Mouse (Mus musculus): ENCODE results near the gene Lce1f. TPM values are rescaled to one million over a fixed set of nuclear protein-coding genes. Genes with fewer than 3 reads are reported as not detected.

The Lce1f gene
- not detected in 2 replicates for polyA plus RNA-seq (2015; fragmentation: Nextera tagmentation; extraction: Ambion mirVana)

GRCm38 (mm10) chr3:92720250-92720649, at the start of gene Lce1f:
TSS of gene Lce1f (minus strand) at chr3:92720350.
- H3K4me2 ChIP-seq (replicated peaks; ENCODE audit: low read depth, low read length): no peak within 1 kb of the TSS

GRCm38 (mm10) chr3:92764965-92765364, 44.8 kb upstream of the Lce1f start, which contains the start of gene Lce1h:
TSS of gene Lce1h (minus strand) at chr3:92765065.
- 84% methylated on average over 1 of the region's 1 CpGs for WGBS
- Histone ChIP-seq H3K9ac (replicated peaks; ENCODE audit: low read length) (no peak within 1 kb of the TSS), H3K36me3 (ENCODE audit: insufficient read depth, low read length) (no peaks in the 10 kb centered on the region), H3K9me3 (ENCODE audit: low read length) (no peaks in the 10 kb centered on the region), H3K27ac (ENCODE audit: low read length) (no peak within 1 kb of the TSS), H3K4me2 (replicated peaks; ENCODE audit: low read depth, low read length) (no peak within 1 kb of the TSS), H3K27me3 (ENCODE audit: insufficient read depth, low read length) (no peaks in the 10 kb centered on the region), H3K4me1 (ENCODE audit: insufficient read depth, low read length) (no peaks in the 10 kb centered on the region), H3K4me3 (ENCODE audit: low read length) (no peak within 1 kb of the TSS)
- ATAC-seq (ENCODE audit: low FRiP score, low TSS enrichment): no peak

More at GRCm38 (mm10) chr3:92720250-92720649, at the start of gene Lce1f:
- Histone ChIP-seq H3K27ac (ENCODE audit: low read length) (no peak within 1 kb of the TSS), H3K36me3 (ENCODE audit: insufficient read depth, low read length) (no peaks in the 10 kb centered on the region), H3K27me3 (ENCODE audit: insufficient read depth, low read length) (no peaks in the 10 kb centered on the region), H3K9ac (replicated peaks; ENCODE audit: low read length) (no peak within 1 kb of the TSS), H3K4me1 (ENCODE audit: insufficient read depth, low read length) (no peaks in the 10 kb centered on the region), H3K9me3 (ENCODE audit: low read length) (no peaks in the 10 kb centered on the region), H3K4me3 (ENCODE audit: low read length) (no peak within 1 kb of the TSS)
- no peak for ATAC-seq (ENCODE audit: low FRiP score, low TSS enrichment)
- 71% methylated on average over 3 of the region's 3 CpGs for WGBS

DNA sequence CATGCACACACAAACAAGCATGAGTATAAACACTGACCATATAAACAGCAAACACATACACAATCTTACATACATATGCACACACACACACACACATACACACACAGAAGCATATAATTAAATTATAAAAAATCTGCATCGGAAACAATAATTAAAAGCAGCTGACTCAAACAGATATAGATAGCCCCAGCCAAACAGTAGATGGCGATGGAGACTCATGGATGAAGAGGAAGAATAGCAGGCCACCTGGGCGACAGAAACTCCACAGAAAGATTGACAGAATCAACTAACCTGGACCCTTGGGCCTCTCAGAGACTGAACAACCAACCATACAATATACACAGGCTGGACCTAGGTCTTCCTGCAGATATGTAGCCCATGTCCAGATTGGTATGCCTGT, 33.0 kb upstream of the Lce1f start:
- ATAC-seq (ENCODE audit: low FRiP score, low TSS enrichment): no peak
- H3K27ac ChIP-seq (ENCODE audit: low read length): no peak overlapping the region
- no peaks in the 10 kb centered on the region for H3K36me3 ChIP-seq (ENCODE audit: insufficient read depth, low read length)
- H3K4me2 ChIP-seq (replicated peaks; ENCODE audit: low read depth, low read length): no peak overlapping the region
- H3K9ac ChIP-seq (replicated peaks; ENCODE audit: low read length): no peak overlapping the region
- WGBS: 49% methylated on average over 3 of the region's 3 CpGs
- no peaks in the 10 kb centered on the region for H3K9me3 ChIP-seq (ENCODE audit: low read length)
- no peaks in the 10 kb centered on the region for H3K4me1 ChIP-seq (ENCODE audit: insufficient read depth, low read length)
- no peak overlapping the region for H3K4me3 ChIP-seq (ENCODE audit: low read length)
- no peaks in the 10 kb centered on the region for H3K27me3 ChIP-seq (ENCODE audit: insufficient read depth, low read length)

DNA sequence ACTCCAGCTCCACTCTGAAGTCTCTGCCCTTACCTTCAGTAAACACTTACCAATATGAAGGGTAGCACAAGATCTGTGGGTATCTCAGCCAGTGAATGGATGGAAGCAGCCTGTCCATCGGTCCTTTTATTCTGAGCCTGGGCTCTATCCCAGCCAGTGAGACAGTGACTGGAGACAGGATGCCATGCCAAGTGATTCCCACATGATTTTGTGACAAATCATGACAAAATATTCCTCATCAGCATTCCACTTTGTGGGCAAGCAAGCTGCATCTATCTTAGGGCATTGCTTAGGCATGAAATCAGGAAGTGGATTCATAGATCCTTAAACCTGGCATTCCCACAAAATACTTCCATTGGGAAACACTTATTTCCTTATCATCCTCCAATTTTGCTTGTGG, 32.1 kb upstream of the Lce1f start, which contains the start of gene Lce1g:
TSS of gene Lce1g (minus strand) at position 101 of the 400 bp plus-strand sequence.
- Histone ChIP-seq H3K4me2 (replicated peaks; ENCODE audit: low read depth, low read length) (no peak within 1 kb of the TSS), H3K4me3 (ENCODE audit: low read length) (no peak within 1 kb of the TSS), H3K9ac (replicated peaks; ENCODE audit: low read length) (no peak within 1 kb of the TSS), H3K9me3 (ENCODE audit: low read length) (no peaks in the 10 kb centered on the region), H3K36me3 (ENCODE audit: insufficient read depth, low read length) (no peaks in the 10 kb centered on the region), H3K27me3 (ENCODE audit: insufficient read depth, low read length) (no peaks in the 10 kb centered on the region), H3K27ac (ENCODE audit: low read length) (no peak within 1 kb of the TSS), H3K4me1 (ENCODE audit: insufficient read depth, low read length) (no peaks in the 10 kb centered on the region)
- ATAC-seq (ENCODE audit: low FRiP score, low TSS enrichment): no peak
- 100% methylated on average over 1 of the region's 1 CpGs for WGBS

DNA sequence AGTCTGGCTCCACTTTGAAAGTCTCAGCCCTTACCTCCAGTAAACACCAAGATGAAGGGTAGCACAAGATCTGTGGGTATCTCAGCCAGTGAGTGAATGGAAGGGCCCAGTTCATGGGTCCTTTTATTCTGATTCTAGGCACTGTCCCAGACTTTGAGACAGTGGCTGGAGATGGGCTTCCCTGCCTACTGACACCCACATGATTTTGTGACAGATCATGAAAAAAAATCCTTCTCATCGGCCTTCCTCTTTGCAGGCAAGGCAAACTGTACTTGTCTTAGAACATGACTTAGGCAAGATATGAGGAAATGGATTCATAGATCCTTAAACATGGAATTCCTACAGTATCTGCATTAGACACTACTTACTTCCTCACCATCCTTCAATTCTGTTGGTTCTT, 18.8 kb upstream of the Lce1f start, which contains the start of gene Gm38119:
TSS of gene Gm38119 (minus strand) at position 101 of the 400 bp plus-strand sequence.
- Histone ChIP-seq H3K27ac (ENCODE audit: low read length) (no peak within 1 kb of the TSS), H3K9me3 (ENCODE audit: low read length) (no peaks in the 10 kb centered on the region), H3K27me3 (ENCODE audit: insufficient read depth, low read length) (no peaks in the 10 kb centered on the region), H3K36me3 (ENCODE audit: insufficient read depth, low read length) (no peaks in the 10 kb centered on the region), H3K4me2 (replicated peaks; ENCODE audit: low read depth, low read length) (no peak within 1 kb of the TSS), H3K4me3 (ENCODE audit: low read length) (no peak within 1 kb of the TSS), H3K9ac (replicated peaks; ENCODE audit: low read length) (no peak within 1 kb of the TSS), H3K4me1 (ENCODE audit: insufficient read depth, low read length) (no peaks in the 10 kb centered on the region)
- ATAC-seq (ENCODE audit: low FRiP score, low TSS enrichment): no peak
- WGBS: 83% methylated on average over 1 of the region's 1 CpGs

DNA sequence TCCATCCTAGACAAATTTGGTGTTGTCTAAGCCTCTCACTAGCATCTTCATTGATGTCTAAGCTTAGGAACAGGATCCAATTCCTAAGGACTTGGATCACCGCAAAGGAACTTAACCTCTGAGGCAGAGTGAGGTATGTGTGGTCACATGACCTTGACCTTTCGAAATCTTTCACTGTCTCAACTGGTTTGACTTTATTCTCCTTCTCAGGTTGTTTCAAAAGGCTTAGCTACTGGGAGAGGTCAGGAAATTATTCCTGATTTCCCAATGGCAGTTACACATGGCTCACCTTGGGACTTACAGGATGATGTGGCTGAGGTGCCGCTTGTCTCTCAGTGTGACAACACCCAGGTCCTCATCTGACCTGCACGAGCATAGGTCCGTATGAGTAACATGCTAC, 2.5 kb upstream of the Lce1f start:
- H3K4me3 ChIP-seq (ENCODE audit: low read length): no peak overlapping the region
- no peaks in the 10 kb centered on the region for H3K36me3 ChIP-seq (ENCODE audit: insufficient read depth, low read length)
- no peak overlapping the region for H3K27ac ChIP-seq (ENCODE audit: low read length)
- WGBS: 72% methylated on average over 5 of the region's 5 CpGs
- no peaks in the 10 kb centered on the region for H3K27me3 ChIP-seq (ENCODE audit: insufficient read depth, low read length)
- no peaks in the 10 kb centered on the region for H3K4me1 ChIP-seq (ENCODE audit: insufficient read depth, low read length)
- no peak overlapping the region for H3K9ac ChIP-seq (replicated peaks; ENCODE audit: low read length)
- no peaks in the 10 kb centered on the region for H3K9me3 ChIP-seq (ENCODE audit: low read length)
- no peak overlapping the region for H3K4me2 ChIP-seq (replicated peaks; ENCODE audit: low read depth, low read length)
- ATAC-seq (ENCODE audit: low FRiP score, low TSS enrichment): no peak

DNA sequence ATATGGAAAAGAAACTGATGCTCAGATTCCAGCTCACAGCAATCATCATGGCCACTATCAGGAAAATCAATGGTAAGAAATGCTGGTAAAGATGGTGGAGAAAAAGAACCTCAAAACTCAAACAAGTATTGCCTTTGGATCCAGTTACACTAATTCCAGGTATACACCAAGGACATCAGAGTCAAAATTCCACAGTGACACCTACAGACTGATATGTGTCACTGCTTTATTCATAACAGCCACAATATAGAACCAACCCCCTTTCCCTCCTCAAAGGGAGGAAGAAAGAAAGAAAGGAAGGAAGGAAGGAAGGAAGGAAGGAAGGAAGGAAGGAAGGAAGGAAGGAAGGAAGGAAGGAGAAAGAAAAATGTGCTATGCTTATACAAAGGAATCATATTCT, 5.0 kb downstream of the Lce1f start:
- no peak for ATAC-seq (ENCODE audit: low FRiP score, low TSS enrichment)
- no peak overlapping the region for H3K4me3 ChIP-seq (ENCODE audit: low read length)
- H3K27ac ChIP-seq (ENCODE audit: low read length): no peak overlapping the region
- no peak overlapping the region for H3K9ac ChIP-seq (replicated peaks; ENCODE audit: low read length)
- H3K27me3 ChIP-seq (ENCODE audit: insufficient read depth, low read length): no peaks in the 10 kb centered on the region
- no peaks in the 10 kb centered on the region for H3K36me3 ChIP-seq (ENCODE audit: insufficient read depth, low read length)
- H3K4me2 ChIP-seq (replicated peaks; ENCODE audit: low read depth, low read length): no peak overlapping the region
- no peaks in the 10 kb centered on the region for H3K4me1 ChIP-seq (ENCODE audit: insufficient read depth, low read length)
- H3K9me3 ChIP-seq (ENCODE audit: low read length): no peaks in the 10 kb centered on the region

DNA sequence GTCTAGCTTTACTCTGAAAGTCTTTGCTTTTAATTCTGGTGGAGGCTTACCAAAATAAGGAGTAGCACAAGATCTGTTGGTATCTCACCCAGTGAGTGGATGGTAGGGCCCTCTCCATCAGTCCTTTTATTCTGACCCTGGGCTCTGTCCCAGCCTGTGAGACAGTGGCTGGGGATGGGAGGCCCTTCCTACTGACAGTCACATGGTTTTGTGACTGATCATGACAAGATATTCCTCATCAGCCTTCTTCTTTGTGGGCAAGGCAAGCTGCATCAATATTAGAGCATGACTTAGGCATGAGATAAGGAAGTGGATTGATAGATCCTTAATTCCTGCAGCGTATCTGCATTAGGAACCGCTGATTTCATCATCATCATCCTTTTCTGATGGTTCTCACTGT, 11.2 kb downstream of the Lce1f start, which contains the start of gene Lce1e:
TSS of gene Lce1e (minus strand) at position 101 of the 400 bp plus-strand sequence.
- ATAC-seq (ENCODE audit: low FRiP score, low TSS enrichment): no peak
- no peaks in the 10 kb centered on the region for H3K27me3 ChIP-seq (ENCODE audit: insufficient read depth, low read length)
- H3K4me1 ChIP-seq (ENCODE audit: insufficient read depth, low read length): no peaks in the 10 kb centered on the region
- no peak within 1 kb of the TSS for H3K9ac ChIP-seq (replicated peaks; ENCODE audit: low read length)
- no peak within 1 kb of the TSS for H3K27ac ChIP-seq (ENCODE audit: low read length)
- H3K36me3 ChIP-seq (ENCODE audit: insufficient read depth, low read length): no peaks in the 10 kb centered on the region
- H3K4me2 ChIP-seq (replicated peaks; ENCODE audit: low read depth, low read length): no peak within 1 kb of the TSS
- no peaks in the 10 kb centered on the region for H3K9me3 ChIP-seq (ENCODE audit: low read length)
- H3K4me3 ChIP-seq (ENCODE audit: low read length): no peak within 1 kb of the TSS
- WGBS: 92% methylated on average over 2 of the region's 2 CpGs

DNA sequence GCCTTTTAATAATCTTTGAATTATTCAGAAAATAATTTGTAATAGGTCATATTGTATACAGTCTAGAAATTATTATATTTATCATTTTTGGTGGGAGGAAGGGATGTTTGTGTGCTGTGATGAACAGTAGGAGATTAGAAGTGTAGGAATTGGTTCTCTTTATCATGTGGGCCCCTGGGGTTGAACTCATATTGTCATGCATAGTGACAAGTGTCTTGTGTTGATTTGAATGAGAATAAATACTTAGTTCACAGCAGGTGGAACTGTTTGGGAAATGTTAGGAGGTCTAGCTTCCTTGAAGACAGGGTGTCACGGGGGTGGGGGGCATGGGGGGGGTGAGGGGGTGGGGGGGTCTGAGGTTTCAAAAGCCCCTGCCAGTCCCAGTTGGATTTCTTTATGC, 25.5 kb downstream of the Lce1f start:
- Histone ChIP-seq H3K9ac (replicated peaks; ENCODE audit: low read length) (no peak overlapping the region), H3K4me3 (ENCODE audit: low read length) (no peak overlapping the region), H3K36me3 (ENCODE audit: insufficient read depth, low read length) (no peaks in the 10 kb centered on the region), H3K9me3 (ENCODE audit: low read length) (no peaks in the 10 kb centered on the region), H3K27me3 (ENCODE audit: insufficient read depth, low read length) (no peaks in the 10 kb centered on the region), H3K4me1 (ENCODE audit: insufficient read depth, low read length) (no peaks in the 10 kb centered on the region), H3K4me2 (replicated peaks; ENCODE audit: low read depth, low read length) (no peak overlapping the region), H3K27ac (ENCODE audit: low read length) (no peak overlapping the region)
- no peak for ATAC-seq (ENCODE audit: low FRiP score, low TSS enrichment)
- WGBS: 21% methylated on average over 1 of the region's 1 CpGs

GRCm38 (mm10) chr3:92691688-92692087, 28.5 kb downstream of the Lce1f start:
- Histone ChIP-seq H3K9ac (replicated peaks; ENCODE audit: low read length) (no peak overlapping the region), H3K27me3 (ENCODE audit: insufficient read depth, low read length) (no peaks in the 10 kb centered on the region), H3K36me3 (ENCODE audit: insufficient read depth, low read length) (no peaks in the 10 kb centered on the region), H3K9me3 (ENCODE audit: low read length) (no peaks in the 10 kb centered on the region), H3K4me3 (ENCODE audit: low read length) (no peak overlapping the region), H3K4me2 (replicated peaks; ENCODE audit: low read depth, low read length) (no peak overlapping the region), H3K4me1 (ENCODE audit: insufficient read depth, low read length) (no peaks in the 10 kb centered on the region), H3K27ac (ENCODE audit: low read length) (no peak overlapping the region)
- no peak for ATAC-seq (ENCODE audit: low FRiP score, low TSS enrichment)
